In genomic region chr8:12126374-12127001, GRCm38 (mm10) we compare ENCODE assay signal across 11 mouse cellular contexts.
A peak's percentile ranks its signal among the peaks of the same experiment; 100 is the strongest.
DNase-seq lines count a peak whose midpoint lies in the region; ATAC-seq and TF ChIP-seq lines count a peak whose summit lies in the region.
"Had no signal": no experiment of that assay in that cellular context is flagged by ENCODE, and none has a peak within 500 bp of the region (broad histone marks: within the 10 kb centered on the region; RNA-seq: fewer than 3 reads in every experiment).

No protein-coding gene starts in this region.

- peaks cover 59% of the 10 kb centered on the region for H3K27me3 ChIP-seq in hindbrain, embryonic 13.5 days
- peaks cover 39% of the 10 kb centered on the region for H3K27me3 ChIP-seq in midbrain, embryonic 10.5 days (ENCODE audit: low read depth, poor library complexity, severe bottlenecking)
- no peaks in the 10 kb centered on the region; the same call in 1 of the 2 replicates for H3K27me3 ChIP-seq in heart, adult 2 months (ENCODE audit: control insufficient read depth, insufficient read depth, low read length)

- TF ChIP-seq POLR2A in heart, adult 2 months (IDR thresholded peaks at IDR 0.05; ENCODE audit: insufficient read depth, low read depth, low read length) = no peak

- TF ChIP-seq CTCF in heart, adult 2 months (IDR thresholded peaks at IDR 0.05) = no peak

- H3K27ac ChIP-seq in hindbrain, embryonic 13.5 days = peak overlapping the region; percentile 76
- H3K27ac ChIP-seq in midbrain, embryonic 10.5 days (replicated peaks) = peak overlapping the region; percentile 72
- no peak overlapping the region for H3K27ac ChIP-seq in heart, adult 2 months
- H3K27ac ChIP-seq: embryonic facial prominence, embryonic 15.5 days; kidney, postnatal 0 days had no signal

- WGBS in hindbrain, embryonic 13.5 days = 10% methylated on average over 11 of the region's 11 CpGs
- 41% methylated on average over 11 of the region's 11 CpGs for WGBS in midbrain, embryonic 10.5 days
- 65% methylated on average over 11 of the region's 11 CpGs for WGBS in heart, adult 2 months

- H3K79me2 ChIP-seq in heart, adult 2 months (replicated peaks; ENCODE audit: control insufficient read depth, insufficient read depth, low read length) = no peaks in the 10 kb centered on the region

- H3K4me1 ChIP-seq in hindbrain, embryonic 13.5 days (replicated peaks) = peaks cover 27% of the 10 kb centered on the region
- H3K4me1 ChIP-seq in midbrain, embryonic 10.5 days = peaks cover 30% of the 10 kb centered on the region
- no peaks in the 10 kb centered on the region for H3K4me1 ChIP-seq in heart, adult 2 months (ENCODE audit: control insufficient read depth, insufficient read depth, low read length)

- H3K9me3 ChIP-seq in hindbrain, embryonic 13.5 days = no peaks in the 10 kb centered on the region
- 0 out of 2 replicates have a peak, but pooled peaks cover 8% of the 10 kb centered on the region for H3K9me3 ChIP-seq in midbrain, embryonic 10.5 days (replicated peaks)
- H3K9me3 ChIP-seq: embryonic facial prominence, embryonic 15.5 days had no signal

- peak overlapping the region; percentile 33 for H3K4me2 ChIP-seq in hindbrain, embryonic 13.5 days

- DNase-seq in right cerebral cortex, postnatal 14 days = peak; percentile 31
- no peak for DNase-seq in right cerebral cortex, adult 18-20 months
- peak; percentile 43 for DNase-seq in midbrain, embryonic 10.5 days (ENCODE audit: low spot score)
- DNase-seq in thymus, adult 18-20 months = no peak
- no peak for DNase-seq in lung, postnatal 14 days
- DNase-seq in heart, adult 2 months = no peak
- no peak for DNase-seq in gastrocnemius, adult 8-10 months (ENCODE audit: low spot score in 2 of 2)
- DNase-seq: thymus, postnatal 14 days had no signal

- no peak overlapping the region for H3K9ac ChIP-seq in hindbrain, embryonic 13.5 days
- no peak overlapping the region for H3K9ac ChIP-seq in heart, adult 2 months (ENCODE audit: low read depth, low read length)
- H3K9ac ChIP-seq: embryonic facial prominence, embryonic 15.5 days had no signal

- intact Hi-C loops in heart, adult 2 months (cut with DNase I) = no loop called here

- no peaks in the 10 kb centered on the region for H3K36me3 ChIP-seq in hindbrain, embryonic 13.5 days
- H3K36me3 ChIP-seq in midbrain, embryonic 10.5 days = no peaks in the 10 kb centered on the region
- no peaks in the 10 kb centered on the region for H3K36me3 ChIP-seq in heart, adult 2 months (ENCODE audit: control insufficient read depth, insufficient read depth, low read length)
- H3K36me3 ChIP-seq: embryonic facial prominence, embryonic 15.5 days had no signal

- no peak overlapping the region for H3K4me3 ChIP-seq in hindbrain, embryonic 13.5 days
- peak overlapping the region; percentile 26; the same call in 1 of the 2 replicates for H3K4me3 ChIP-seq in midbrain, embryonic 10.5 days
- no peak overlapping the region for H3K4me3 ChIP-seq in heart, adult 2 months
- H3K4me3 ChIP-seq: embryonic facial prominence, embryonic 15.5 days had no signal

- ATAC-seq in hindbrain, embryonic 13.5 days (ENCODE audit: low FRiP score) = peak; percentile 91

- no peak for TF ChIP-seq EP300 in heart, adult 2 months (IDR thresholded peaks at IDR 0.05; ENCODE audit: insufficient read depth, low read depth, low read length)

Comparison
In these comparisons a context has a peak if more than half of its experiments do, and no peak if none do; other contexts are left out.
1. DNase-seq: peak in right cerebral cortex, postnatal 14 days (single experiment) and midbrain, embryonic 10.5 days (single experiment); none in right cerebral cortex, adult 18-20 months (single experiment), thymus, adult 18-20 months (0 of 2), lung, postnatal 14 days (single experiment), heart, adult 2 months (0 of 2) and gastrocnemius, adult 8-10 months (0 of 2).